Mouse (Mus musculus) forebrain, postnatal 0 days (tissue): Measurements from ENCODE around the gene Rad51b. TPM values are rescaled to one million over a fixed set of nuclear protein-coding genes. Genes with fewer than 3 reads are reported as not detected.

Source experiments
- ATAC-seq: fragments of 200-750 bp; cut with Nextera tagmentation; 2 replicates; pipeline ENCODE4 v1.8.0; 2017; ENCODE audit warnings: mild to moderate bottlenecking, moderate library complexity
- DNase-seq: peaks from one replicate; pipeline ENCODE4 v3.0.0-alpha.2; 2015
- H3K27ac ChIP-seq: fragments of 300-500 bp; sonication (generic); 2 replicates; pipeline ENCODE4 v1.5.1; 2014; ENCODE audit warnings: low read depth, mild to moderate bottlenecking, antibody characterized with exemption, low read length, moderate library complexity, mixed read lengths
- H3K27me3 ChIP-seq: fragments of 300-500 bp; sonication (generic); 2 replicates; pipeline ENCODE4 v1.6.1; 2014; ENCODE audit warnings: mild to moderate bottlenecking, low read length, mixed read lengths; ENCODE audit not compliant: insufficient read depth
- H3K36me3 ChIP-seq: fragments of 300-500 bp; sonication (generic); 2 replicates; pipeline ENCODE4 v1.6.1; 2014; ENCODE audit warnings: mild to moderate bottlenecking, moderate library complexity; ENCODE audit not compliant: insufficient read depth
- H3K4me1 ChIP-seq: fragments of 300-500 bp; sonication (generic); 2 replicates; pipeline ENCODE4 v1.6.1; 2014; ENCODE audit warnings: antibody characterized with exemption; ENCODE audit not compliant: insufficient read depth
- H3K4me2 ChIP-seq: fragments of 300-500 bp; sonication (generic); 2 replicates; pipeline ENCODE4 v1.6.1; 2014; ENCODE audit warnings: low read depth, mild to moderate bottlenecking, moderate library complexity
- H3K4me3 ChIP-seq: fragments of 300-500 bp; sonication (generic); 2 replicates; pipeline ENCODE4 v1.5.1; 2014; ENCODE audit warnings: low read depth, low read length, mixed read lengths
- H3K9ac ChIP-seq: fragments of 300-500 bp; sonication (generic); 2 replicates; pipeline ENCODE4 v1.6.1; 2014; ENCODE audit warnings: mild to moderate bottlenecking
- H3K9me3 ChIP-seq: fragments of 300-500 bp; sonication (generic); 2 replicates; pipeline ENCODE4 v1.6.1; 2016; ENCODE audit warnings: low read length
- CTCF ChIP-seq: sonication (generic); IDR thresholded peaks from 2 replicates; pipeline ENCODE4 v1.5.1; 2016; ENCODE audit warnings: antibody characterized with exemption, control low read depth, low read depth
- WGBS: fragments of 180-500 bp; shearing (Covaris S2); extraction: QIAGEN DNeasy Blood & Tissue Kit; methylation state at CpG from one replicate; pipeline ENCODE4 v1.1.7; 2014; 5-methylcytosine and 5-hydroxymethylcytosine counted together
- polyA plus RNA-seq: library from polyadenylated mRNA; unstranded; fragments of >200 nt; fragmentation: Nextera tagmentation; extraction: Ambion mirVana; gene quantifications from 2 replicates; pipeline ENCODE4 v1.2.1, GENCODE M21; 2015
- total RNA-seq: library from RNA; depleted of rRNA; stranded (reverse); fragments of >200 nt; gene quantifications from 2 replicates; pipeline ENCODE4 v1.2.3, GENCODE M21; 2014

Rad51b gene
- total and polyA plus RNA-seq, 2 experiments from 2014 or later: 0.62 to 1.1 TPM

DNA sequence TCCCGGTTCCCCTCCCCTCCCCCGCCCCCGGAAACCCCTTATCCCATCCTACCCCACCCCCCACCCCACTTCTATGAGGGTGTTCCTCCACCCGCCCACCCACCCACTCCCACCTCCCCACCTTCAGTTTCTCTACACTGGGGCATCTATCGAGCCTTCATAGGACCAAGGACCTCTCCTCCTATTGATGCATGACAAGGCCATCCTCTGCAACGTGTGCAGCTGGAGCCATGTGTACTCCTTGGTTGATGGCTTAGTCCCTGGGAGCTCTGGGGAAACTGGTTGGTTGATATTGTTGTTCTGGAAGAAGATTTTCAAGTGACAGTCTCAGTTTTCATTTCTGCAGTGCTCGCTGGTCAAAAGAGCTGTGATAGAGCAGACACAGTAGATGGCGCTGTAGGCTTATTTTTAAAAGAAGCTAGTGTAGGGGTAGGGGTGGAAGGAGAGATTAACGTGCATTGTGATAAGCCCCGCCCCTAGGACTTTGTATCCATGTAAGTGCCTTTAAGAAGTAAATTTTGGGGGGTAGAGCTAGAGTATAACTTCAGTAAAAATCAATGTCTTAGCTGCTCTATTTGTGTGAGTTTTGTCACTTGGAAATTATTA lies 61.6 kb downstream of the Rad51b start:
- Histone ChIP-seq H3K4me3 (no peak overlapping the region), H3K27ac (no peak overlapping the region), H3K9me3 (no peaks in the 10 kb centered on the region), H3K36me3 (no peaks in the 10 kb centered on the region), H3K27me3 (no peaks in the 10 kb centered on the region), H3K4me1 (no peaks in the 10 kb centered on the region), H3K4me2 (no peak overlapping the region), H3K9ac (no peak overlapping the region)
- DNase-seq (peak; percentile 87), ATAC-seq (peak; percentile 93)
- WGBS: 20% methylated on average over 9 of the region's 10 CpGs
- TF ChIP-seq CTCF: peak; percentile 84

DNA sequence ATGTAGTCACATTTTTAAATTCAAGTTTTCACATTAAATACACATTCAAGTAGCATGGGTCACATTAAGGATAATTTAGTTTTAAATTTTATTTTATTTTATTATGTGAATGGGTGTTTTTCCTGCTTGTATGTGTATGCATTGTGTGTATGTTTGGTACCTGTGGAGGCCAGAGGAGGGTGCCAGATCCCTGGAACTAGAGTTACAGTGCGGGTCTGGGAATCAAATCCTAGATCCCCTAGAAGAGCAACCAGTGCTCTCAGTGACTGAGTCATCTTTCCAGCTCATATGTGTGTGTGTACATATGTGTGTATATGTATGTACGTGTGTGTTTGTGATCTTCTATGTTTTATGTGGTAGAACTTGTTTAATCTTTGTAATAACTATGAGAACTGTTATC lies 62.3 kb downstream of the Rad51b start:
- H3K4me3 ChIP-seq: no peak overlapping the region
- no peaks in the 10 kb centered on the region for H3K9me3 ChIP-seq
- TF ChIP-seq CTCF: peak; percentile 47
- no peak overlapping the region for H3K4me2 ChIP-seq
- DNase-seq: no peak
- no peak overlapping the region for H3K9ac ChIP-seq
- H3K27ac ChIP-seq: no peak overlapping the region
- ATAC-seq: no peak
- no peaks in the 10 kb centered on the region for H3K4me1 ChIP-seq
- 97% methylated on average over 2 of the region's 2 CpGs for WGBS
- no peaks in the 10 kb centered on the region for H3K27me3 ChIP-seq
- no peaks in the 10 kb centered on the region for H3K36me3 ChIP-seq

DNA sequence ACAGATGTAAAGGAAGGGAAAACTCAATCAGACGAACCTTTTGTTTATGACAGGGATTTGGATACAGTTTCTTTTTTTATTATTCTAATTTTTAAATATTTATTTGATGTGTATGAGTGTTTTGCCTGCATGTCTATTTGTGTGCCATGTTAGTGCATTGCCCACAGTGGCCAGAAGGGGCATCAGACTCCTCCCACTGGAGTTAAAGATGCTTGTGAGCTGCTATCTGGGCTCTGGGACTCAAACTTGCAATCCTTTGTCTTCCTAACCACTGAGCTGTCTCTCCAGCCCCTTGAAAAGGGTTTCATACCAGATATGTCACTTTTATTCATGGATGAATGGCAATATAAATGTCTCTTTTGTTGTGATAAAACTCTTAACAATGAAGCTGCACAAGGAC lies 65.1 kb downstream of the Rad51b start:
- 66% methylated on average over 1 of the region's 1 CpGs for WGBS
- TF ChIP-seq CTCF: peak; percentile 59
- H3K27ac ChIP-seq: no peak overlapping the region
- no peaks in the 10 kb centered on the region for H3K4me1 ChIP-seq
- H3K4me2 ChIP-seq: no peak overlapping the region
- DNase-seq (peak; percentile 33), ATAC-seq (no peak)
- H3K36me3 ChIP-seq: no peaks in the 10 kb centered on the region
- no peaks in the 10 kb centered on the region for H3K27me3 ChIP-seq
- H3K9me3 ChIP-seq: no peaks in the 10 kb centered on the region
- no peak overlapping the region for H3K4me3 ChIP-seq
- no peak overlapping the region for H3K9ac ChIP-seq

DNA sequence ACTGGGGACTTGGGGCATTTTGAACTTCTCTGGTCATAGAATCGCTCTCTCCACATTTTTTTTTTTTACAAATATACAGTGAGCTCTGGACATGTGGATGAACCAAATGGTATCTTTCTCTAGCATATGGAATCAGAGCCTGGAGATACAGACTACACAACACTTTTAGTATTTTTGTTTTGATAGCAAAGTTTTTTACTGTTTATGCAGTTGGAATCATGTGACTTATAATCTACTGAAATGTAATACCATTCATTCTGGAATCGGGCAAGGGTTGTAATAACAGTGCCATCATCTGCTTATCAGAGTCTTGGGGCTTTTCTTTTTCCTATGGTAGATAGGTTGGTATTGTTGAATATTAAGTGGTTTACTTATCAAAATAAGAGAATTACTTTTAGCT lies 67.2 kb downstream of the Rad51b start:
- Histone ChIP-seq H3K36me3 (no peaks in the 10 kb centered on the region), H3K4me3 (no peak overlapping the region), H3K27ac (no peak overlapping the region), H3K27me3 (no peaks in the 10 kb centered on the region), H3K4me2 (no peak overlapping the region), H3K9ac (no peak overlapping the region), H3K4me1 (no peaks in the 10 kb centered on the region), H3K9me3 (no peaks in the 10 kb centered on the region)
- DNase-seq: no peak
- ATAC-seq: no peak
- TF ChIP-seq CTCF: no peak
- 92% methylated on average over 2 of the region's 2 CpGs for WGBS

DNA sequence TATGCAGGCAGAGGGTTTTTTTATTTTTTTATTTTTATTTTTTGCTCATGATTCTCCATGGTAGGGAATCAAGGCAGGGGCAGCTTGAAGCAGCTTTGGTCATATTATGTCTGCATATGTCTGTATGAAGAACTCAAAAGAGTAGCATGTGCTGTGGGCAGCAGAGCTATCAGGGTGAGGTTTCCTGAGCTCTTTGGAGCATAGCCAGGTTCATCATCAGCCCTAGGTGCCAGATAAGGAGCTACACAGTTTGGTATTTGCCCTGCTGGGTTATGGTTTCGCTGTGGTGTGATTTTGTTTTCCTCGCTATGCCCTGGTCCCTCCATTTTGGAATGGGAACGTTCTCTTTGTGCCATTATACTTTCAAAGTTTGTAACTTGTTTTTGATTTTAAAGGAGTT lies 71.7 kb downstream of the Rad51b start:
- Histone ChIP-seq H3K4me1 (no peaks in the 10 kb centered on the region), H3K9me3 (no peaks in the 10 kb centered on the region)
- DNase-seq: no peak

DNA sequence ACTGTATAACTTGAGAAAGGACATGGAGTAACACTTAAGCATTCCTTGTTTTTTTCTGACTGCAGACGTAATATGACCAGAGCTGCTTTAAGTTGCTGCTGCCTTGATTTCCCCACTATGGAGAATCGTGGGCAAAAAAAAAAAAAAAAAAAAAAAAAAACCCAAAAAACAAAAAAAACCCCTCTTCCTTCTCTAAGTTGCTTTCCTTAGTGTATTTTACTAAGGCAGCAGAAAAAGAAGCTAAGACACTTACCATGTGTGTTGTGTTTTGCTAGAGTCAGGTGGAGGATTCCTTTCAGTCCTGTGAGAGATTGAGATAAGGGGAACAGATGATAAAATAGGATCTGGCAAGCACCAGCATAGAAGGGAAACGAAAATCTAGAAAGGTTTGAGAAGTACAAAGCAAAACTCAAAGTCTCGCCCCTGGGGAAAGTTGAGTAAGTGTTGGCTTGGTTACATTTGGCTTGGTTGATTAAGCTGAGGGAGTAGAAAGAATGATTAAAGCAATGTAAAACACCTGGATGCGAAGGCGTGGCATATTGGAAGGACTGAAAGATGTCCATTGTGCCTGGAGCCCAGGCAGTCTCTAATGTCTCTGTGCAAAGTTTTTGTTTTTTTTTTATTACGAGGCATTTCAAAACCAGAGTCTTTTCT lies 72.6 kb downstream of the Rad51b start:
- no peaks in the 10 kb centered on the region for H3K4me1 ChIP-seq
- ATAC-seq (no peak), DNase-seq (no peak)

More for the DNA sequence above, 71.7 kb downstream of the Rad51b start:
- H3K36me3 ChIP-seq: no peaks in the 10 kb centered on the region
- H3K4me3 ChIP-seq: no peak overlapping the region
- TF ChIP-seq CTCF: no peak
- no peak overlapping the region for H3K9ac ChIP-seq
- WGBS: 93% methylated on average over 3 of the region's 3 CpGs
- no peak overlapping the region for H3K27ac ChIP-seq
- no peak overlapping the region for H3K4me2 ChIP-seq
- no peak for ATAC-seq
- no peaks in the 10 kb centered on the region for H3K27me3 ChIP-seq

DNA sequence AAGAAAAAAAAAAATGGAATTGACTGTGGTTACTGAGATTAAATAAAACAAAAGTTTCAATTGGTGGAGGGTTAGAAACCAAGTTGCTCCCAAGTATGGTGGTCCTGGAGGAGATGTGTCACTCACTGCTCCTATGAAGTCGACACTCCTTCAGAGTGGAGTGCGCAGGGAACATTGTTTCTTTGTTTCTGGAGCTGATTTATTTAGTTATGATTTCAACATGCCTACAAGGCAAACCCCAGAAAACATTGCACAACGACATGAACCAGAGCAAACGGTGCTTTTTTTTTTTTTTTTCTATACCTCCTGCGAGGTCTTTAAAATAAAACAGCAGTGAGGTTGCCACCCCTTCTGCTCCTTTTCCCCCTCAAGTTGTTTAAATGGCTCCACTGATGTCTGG lies 75.6 kb downstream of the Rad51b start:
- DNase-seq: no peak
- Histone ChIP-seq H3K27me3 (no peaks in the 10 kb centered on the region), H3K36me3 (no peaks in the 10 kb centered on the region), H3K27ac (no peak overlapping the region), H3K9ac (no peak overlapping the region), H3K4me1 (no peaks in the 10 kb centered on the region), H3K4me2 (no peak overlapping the region), H3K9me3 (no peaks in the 10 kb centered on the region), H3K4me3 (no peak overlapping the region)
- TF ChIP-seq CTCF: no peak
- 87% methylated on average over 5 of the region's 5 CpGs for WGBS
- ATAC-seq: no peak

More for the DNA sequence above, 72.6 kb downstream of the Rad51b start:
- no peak for TF ChIP-seq CTCF
- Histone ChIP-seq H3K9ac (no peak overlapping the region), H3K4me2 (no peak overlapping the region), H3K36me3 (no peaks in the 10 kb centered on the region), H3K27ac (no peak overlapping the region), H3K4me3 (no peak overlapping the region), H3K9me3 (no peaks in the 10 kb centered on the region), H3K27me3 (no peaks in the 10 kb centered on the region)
- WGBS: 84% methylated on average over 7 of the region's 7 CpGs
